Mouse (Mus musculus): ENCODE measurements around the gene Hk1.

GRCm38 (mm10) chr10:62300006-62300827 is 79.5 kb downstream of the Hk1 start:
- no peak for TF ChIP-seq CTCF (IDR thresholded peaks at IDR 0.05; ENCODE audit: low read depth, low read length)
- TF ChIP-seq POLR2A (IDR thresholded peaks at IDR 0.05; ENCODE audit: borderline replicate concordance, low read depth, low read length): no peak

Data from bone marrow macrophage, adult 2 months (primary cell).